Mouse (Mus musculus): ENCODE results near the gene Cstb. TPM values are rescaled to one million over a fixed set of nuclear protein-coding genes. Genes with fewer than 3 reads are reported as not detected.
A peak's percentile ranks its signal among the peaks of the same experiment; 100 is the strongest.

The Cstb gene
- polyA plus RNA-seq, 1 experiment from 2014 or later, result 83.9 TPM

GRCm38 (mm10) chr10:78447396-78447795 is 21.9 kb downstream of the Cstb start:
- Histone ChIP-seq H3K9me3 (no peaks in the 10 kb centered on the region), H3K4me2 (no peak overlapping the region), H3K27me3 (replicated peaks) (no peaks in the 10 kb centered on the region), H3K9ac (no peak overlapping the region), H3K4me3 (no peak overlapping the region), H3K27ac (no peak overlapping the region), H3K4me1 (peaks cover under 1% of the 10 kb centered on the region; the same call in 1 of the 2 replicates), H3K36me3 (replicated peaks) (peaks cover 15% of the 10 kb centered on the region; the same call in 1 of the 2 replicates)
- no peak for ATAC-seq (replicated peaks)
- WGBS, result 90% methylated on average over 3 of the region's 3 CpGs

GRCm38 (mm10) chr10:78450761-78451160 is 25.3 kb downstream of the Cstb start:
- Histone ChIP-seq H3K9me3 (no peaks in the 10 kb centered on the region), H3K4me2 (no peak overlapping the region), H3K36me3 (replicated peaks) (0 out of 2 replicates have a peak, but pooled peaks cover 2% of the 10 kb centered on the region), H3K27ac (no peak overlapping the region), H3K9ac (no peak overlapping the region), H3K4me3 (no peak overlapping the region), H3K27me3 (replicated peaks) (no peaks in the 10 kb centered on the region), H3K4me1 (peaks cover 4% of the 10 kb centered on the region; the same call in 1 of the 2 replicates)
- ATAC-seq (replicated peaks), result no peak
- WGBS, result 90% methylated on average over 5 of the region's 5 CpGs

- no peak overlapping the region for H3K27ac ChIP-seq
- ATAC-seq (replicated peaks), result no peak
- no peaks in the 10 kb centered on the region for H3K27me3 ChIP-seq (replicated peaks)
- no peak overlapping the region for H3K4me3 ChIP-seq
- 11% methylated on average over 4 of the region's 4 CpGs for whole genome bisulfite sequencing
- peaks cover 12% of the 10 kb centered on the region for H3K4me1 ChIP-seq
- H3K9ac ChIP-seq, result no peak overlapping the region
- no peak overlapping the region for H3K4me2 ChIP-seq
- no peaks in the 10 kb centered on the region for H3K9me3 ChIP-seq
- 0 out of 2 replicates have a peak, but pooled peaks cover 2% of the 10 kb centered on the region for H3K36me3 ChIP-seq (replicated peaks)
Observed at GRCm38 (mm10) chr10:78452641-78453040, 27.2 kb downstream of the Cstb start.

GRCm38 (mm10) chr10:78456696-78457095 is 31.2 kb downstream of the Cstb start:
- ATAC-seq (replicated peaks), result no peak
- no peak overlapping the region for H3K4me3 ChIP-seq
- 52% methylated on average over 13 of the region's 13 CpGs for WGBS
- H3K27me3 ChIP-seq (replicated peaks), result no peaks in the 10 kb centered on the region
- H3K4me2 ChIP-seq, result no peak overlapping the region
- H3K4me1 ChIP-seq, result peaks cover 22% of the 10 kb centered on the region
- peak overlapping the region; percentile 75 for H3K27ac ChIP-seq
- H3K9me3 ChIP-seq, result no peaks in the 10 kb centered on the region
- no peaks in the 10 kb centered on the region for H3K36me3 ChIP-seq (replicated peaks)
- no peak overlapping the region for H3K9ac ChIP-seq

DNA sequence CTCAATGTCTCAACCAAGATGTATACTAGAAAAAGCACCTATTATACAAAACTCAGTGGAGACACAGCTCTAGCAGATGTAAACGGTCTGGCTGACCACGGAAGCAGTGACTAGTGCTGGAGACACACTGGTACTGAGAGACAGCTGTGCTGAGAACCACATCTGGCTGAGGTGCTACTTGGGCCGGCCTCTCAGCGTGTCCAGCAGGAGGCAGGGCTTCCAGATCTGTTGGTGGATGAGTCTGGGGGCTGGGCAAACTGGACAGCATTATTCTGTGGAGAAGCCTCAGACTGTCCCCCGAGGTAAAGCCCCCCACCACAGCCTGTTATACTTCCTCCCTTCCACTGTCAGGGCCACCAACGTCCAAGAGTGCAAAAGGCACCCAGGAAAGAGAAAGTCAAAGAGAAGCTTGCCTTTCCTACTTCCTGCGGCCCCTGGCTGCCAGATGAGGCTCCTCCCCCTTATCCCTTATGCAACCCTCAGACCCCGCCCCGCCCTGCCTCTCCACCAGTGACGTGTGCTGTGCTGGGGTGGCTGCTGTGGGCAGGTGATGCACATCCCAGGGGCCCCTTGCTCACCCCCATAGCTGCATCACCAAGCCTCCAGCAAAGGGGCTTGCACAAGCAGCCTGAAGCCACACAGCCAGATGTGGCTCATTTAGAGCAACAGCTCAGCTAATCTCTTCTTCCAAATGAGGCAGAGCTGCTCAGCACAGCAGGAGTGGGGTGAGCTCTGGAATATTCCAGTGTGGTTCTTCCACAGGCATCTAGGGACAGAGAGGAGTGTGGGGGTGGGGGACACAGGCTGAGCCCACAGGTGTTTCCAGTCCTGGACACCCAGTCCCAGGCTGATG is 32.3 kb downstream of the Cstb start:
- H3K36me3 ChIP-seq (replicated peaks), result no peaks in the 10 kb centered on the region
- no peak overlapping the region for H3K4me3 ChIP-seq
- no peaks in the 10 kb centered on the region for H3K27me3 ChIP-seq (replicated peaks)
- peak; percentile 41 for ATAC-seq (replicated peaks)
- no peak overlapping the region for H3K4me2 ChIP-seq
- no peak overlapping the region for H3K9ac ChIP-seq
- H3K4me1 ChIP-seq, result peaks cover 22% of the 10 kb centered on the region
- peak overlapping the region; percentile 75 for H3K27ac ChIP-seq
- 25% methylated on average over 10 of the region's 10 CpGs for WGBS
- no peaks in the 10 kb centered on the region for H3K9me3 ChIP-seq

GRCm38 (mm10) chr10:78458348-78459111 is 33.1 kb downstream of the Cstb start:
- H3K4me1 ChIP-seq, result peaks cover 30% of the 10 kb centered on the region
- H3K4me3 ChIP-seq, result no peak overlapping the region
- no peak overlapping the region for H3K4me2 ChIP-seq
- H3K27me3 ChIP-seq (replicated peaks), result no peaks in the 10 kb centered on the region
- H3K27ac ChIP-seq, result peak overlapping the region; percentile 48; the same call in 1 of the 2 replicates
- H3K9ac ChIP-seq, result no peak overlapping the region
- WGBS, result 64% methylated on average over 5 of the region's 5 CpGs
- no peaks in the 10 kb centered on the region for H3K9me3 ChIP-seq
- no peaks in the 10 kb centered on the region for H3K36me3 ChIP-seq (replicated peaks)
- no peak; the same call in 1 of the 2 replicates for ATAC-seq (replicated peaks)

- H3K27me3 ChIP-seq (replicated peaks), result no peaks in the 10 kb centered on the region
- no peak overlapping the region for H3K9ac ChIP-seq
- ATAC-seq (replicated peaks), result no peak
- no peaks in the 10 kb centered on the region for H3K9me3 ChIP-seq
- H3K4me1 ChIP-seq, result peaks cover 42% of the 10 kb centered on the region
- H3K36me3 ChIP-seq (replicated peaks), result no peaks in the 10 kb centered on the region
- H3K27ac ChIP-seq, result no peak overlapping the region
- no peak overlapping the region for H3K4me3 ChIP-seq
- no peak overlapping the region for H3K4me2 ChIP-seq
- WGBS, result 31% methylated on average over 5 of the region's 5 CpGs
Observed at GRCm38 (mm10) chr10:78460463-78460862, 35.0 kb downstream of the Cstb start.

DNA sequence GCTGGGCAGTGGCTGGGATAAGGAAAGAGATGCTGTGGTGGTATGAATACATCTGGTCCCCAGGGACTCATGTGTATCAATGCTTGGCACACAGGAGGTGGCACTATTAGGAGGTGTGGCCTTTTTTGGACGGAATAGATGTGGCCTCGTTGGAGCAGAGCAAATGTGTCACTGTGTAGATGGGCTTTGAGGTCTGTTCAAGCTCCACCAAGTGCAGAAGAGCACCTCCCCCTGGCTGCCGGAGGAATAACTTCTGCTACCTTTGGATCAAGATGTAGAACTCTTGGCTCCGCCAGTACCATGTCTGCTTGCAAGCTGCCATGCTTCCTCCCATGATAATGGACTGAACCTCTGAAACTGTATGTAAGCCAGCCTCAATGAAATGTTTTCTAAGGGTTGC is 36.3 kb downstream of the Cstb start:
- H3K27ac ChIP-seq, result no peak overlapping the region
- H3K9me3 ChIP-seq, result no peaks in the 10 kb centered on the region
- 81% methylated on average over 4 of the region's 4 CpGs for WGBS

GRCm38 (mm10) chr10:78462945-78463768 is 37.7 kb downstream of the Cstb start:
- Histone ChIP-seq H3K27ac (no peak overlapping the region), H3K4me1 (peaks cover 30% of the 10 kb centered on the region), H3K9me3 (no peaks in the 10 kb centered on the region), H3K36me3 (replicated peaks) (no peaks in the 10 kb centered on the region), H3K27me3 (replicated peaks) (no peaks in the 10 kb centered on the region), H3K4me2 (peak overlapping the region; percentile 98), H3K4me3 (peak overlapping the region; percentile 90), H3K9ac (peak overlapping the region; percentile 79; the same call in 1 of the 2 replicates)
- WGBS, result 82% methylated on average over 8 of the region's 8 CpGs
- ATAC-seq (replicated peaks), result no peak

More for the DNA sequence above, 36.3 kb downstream of the Cstb start:
- H3K4me3 ChIP-seq, result no peak overlapping the region
- no peak for ATAC-seq (replicated peaks)
- peaks cover 37% of the 10 kb centered on the region for H3K4me1 ChIP-seq
- no peak overlapping the region for H3K4me2 ChIP-seq
- H3K27me3 ChIP-seq (replicated peaks), result no peaks in the 10 kb centered on the region
- no peak overlapping the region for H3K9ac ChIP-seq
- H3K36me3 ChIP-seq (replicated peaks), result no peaks in the 10 kb centered on the region

DNA sequence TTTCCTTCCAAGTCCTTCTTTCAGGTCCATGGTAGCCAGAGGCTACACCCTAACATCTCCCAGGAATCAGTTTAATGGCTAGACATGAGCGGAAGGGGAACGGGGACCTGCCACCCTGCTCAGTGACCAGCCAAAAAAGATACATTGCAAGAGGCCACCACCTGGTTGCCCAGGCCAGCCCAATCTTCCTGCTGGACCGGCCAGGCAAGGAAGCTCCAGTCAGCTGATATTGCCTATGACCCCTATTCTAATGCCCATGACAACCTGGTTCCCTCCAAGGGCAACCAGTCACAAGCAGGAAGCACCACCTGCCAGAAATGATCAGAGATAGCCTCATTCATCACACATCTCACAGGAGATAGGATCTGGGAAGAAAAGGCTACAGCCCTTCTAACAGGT is 38.3 kb downstream of the Cstb start:
- H3K4me2 ChIP-seq, result peak overlapping the region; percentile 98
- H3K4me1 ChIP-seq, result peaks cover 28% of the 10 kb centered on the region
- H3K27ac ChIP-seq, result peak overlapping the region; percentile 70; the same call in 1 of the 2 replicates
- 88% methylated on average over 3 of the region's 3 CpGs for WGBS
- peak overlapping the region; percentile 90 for H3K4me3 ChIP-seq
- H3K27me3 ChIP-seq (replicated peaks), result no peaks in the 10 kb centered on the region
- H3K36me3 ChIP-seq (replicated peaks), result no peaks in the 10 kb centered on the region
- H3K9me3 ChIP-seq, result no peaks in the 10 kb centered on the region
- H3K9ac ChIP-seq, result peak overlapping the region; percentile 79
- no peak for ATAC-seq (replicated peaks)

DNA sequence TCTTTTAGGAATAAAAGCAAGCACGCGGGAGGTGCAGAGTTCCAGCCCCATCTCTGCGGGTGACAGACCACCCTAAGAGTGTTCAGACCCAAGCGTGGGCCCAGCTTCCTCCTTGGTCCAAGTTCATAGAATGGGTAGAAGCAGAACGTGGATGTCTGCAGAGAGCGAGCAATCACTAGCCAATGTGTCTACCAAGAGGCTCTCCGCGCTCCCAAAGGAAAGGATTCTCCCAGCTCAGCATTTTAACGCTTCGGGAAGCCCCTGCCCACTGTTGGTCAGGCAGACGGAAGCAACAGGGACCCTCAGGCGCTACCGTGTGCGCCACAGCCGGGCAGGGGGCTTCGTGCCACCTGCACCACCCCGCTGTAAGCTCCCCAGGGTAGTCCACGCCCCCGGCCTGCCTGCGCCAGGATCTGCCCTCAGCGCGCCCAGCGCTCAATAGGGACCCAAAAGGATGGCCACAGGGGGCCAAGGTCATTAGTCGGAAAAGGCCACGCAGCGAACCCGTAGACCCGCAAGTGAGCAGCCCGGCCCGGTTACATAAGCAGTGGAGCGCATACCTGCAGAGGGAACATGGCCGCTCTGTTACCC is 38.8 kb downstream of the Cstb start:
- Histone ChIP-seq H3K36me3 (replicated peaks) (no peaks in the 10 kb centered on the region), H3K4me1 (peaks cover 24% of the 10 kb centered on the region), H3K4me2 (peak overlapping the region; percentile 98), H3K9ac (peak overlapping the region; percentile 79), H3K27me3 (replicated peaks) (no peaks in the 10 kb centered on the region), H3K27ac (peak overlapping the region; percentile 70), H3K4me3 (peak overlapping the region; percentile 90), H3K9me3 (no peaks in the 10 kb centered on the region)
- 1% methylated on average over 32 of the region's 32 CpGs for WGBS
- peak; percentile 61 for ATAC-seq (replicated peaks)
